Mouse (Mus musculus) midbrain, embryonic 16.5 days (tissue): ENCODE measurements around the gene Gpam. TPM values are rescaled to one million over a fixed set of nuclear protein-coding genes. Genes with fewer than 3 reads are reported as not detected.

ENCODE experiments used
- polyA plus RNA-seq: library from polyadenylated mRNA; unstranded; fragments of >200 nt; fragmentation: Nextera tagmentation; extraction: Ambion mirVana; gene quantifications from 2 replicates; pipeline ENCODE4 v1.2.1, GENCODE M21; 2015

The Gpam gene
- polyA plus RNA-seq, 1 experiment from 2014 or later, result 28.3 TPM

Other genes with a start within 250 kb of the Gpam start
- 0.15 and 0.41 TPM in 2 replicates for gene Tectb, start 53.5 kb upstream of the Gpam start, polyA plus RNA-seq
- 0.05 TPM in 1 of 2 replicates, not detected in the other for gene Gucy2g, start 114.0 kb upstream of the Gpam start, polyA plus RNA-seq
- 14.7 and 18.2 TPM in 2 replicates for gene Acsl5, start 124.7 kb upstream of the Gpam start, polyA plus RNA-seq
- gene Zdhhc6, start 188.8 kb upstream of the Gpam start, polyA plus RNA-seq, result 64.7 and 71.1 TPM in 2 replicates
- 42.1 and 43.6 TPM in 2 replicates for gene Vti1a, start 189.1 kb upstream of the Gpam start, polyA plus RNA-seq